Mouse (Mus musculus) heart, embryonic 12.5 days (tissue): ENCODE data around the gene Cep57l1. TPM values are rescaled to one million over a fixed set of nuclear protein-coding genes. Genes with fewer than 3 reads are reported as not detected.

Experiments used
- ATAC-seq: fragments of 200-750 bp; cut with Nextera tagmentation; 2 replicates; pipeline ENCODE4 v1.8.0; 2017; ENCODE audit warnings: moderate TSS enrichment, moderate library complexity; ENCODE audit not compliant: insufficient number of reproducible peaks, low FRiP score
- H3K27ac ChIP-seq: fragments of 300-500 bp; sonication (generic); 2 replicates; pipeline ENCODE4 v1.5.1; 2016; ENCODE audit warnings: mild to moderate bottlenecking, moderate library complexity; ENCODE audit not compliant: poor library complexity, severe bottlenecking
- H3K27me3 ChIP-seq: fragments of 300-500 bp; sonication (generic); replicated peaks from 2 replicates; pipeline ENCODE4 v1.6.1; 2016; ENCODE audit warnings: mild to moderate bottlenecking, moderate library complexity
- H3K36me3 ChIP-seq: fragments of 300-500 bp; sonication (generic); 2 replicates; pipeline ENCODE4 v1.6.1; 2016; ENCODE audit warnings: mild to moderate bottlenecking, moderate library complexity
- H3K4me1 ChIP-seq: fragments of 300-500 bp; sonication (generic); replicated peaks from 2 replicates; pipeline ENCODE4 v1.6.1; 2016; ENCODE audit warnings: mild to moderate bottlenecking
- H3K4me2 ChIP-seq: fragments of 300-500 bp; sonication (generic); 2 replicates; pipeline ENCODE4 v1.6.1; 2016; ENCODE audit warnings: mild to moderate bottlenecking, moderate library complexity
- H3K4me3 ChIP-seq: fragments of 300-500 bp; sonication (generic); 2 replicates; pipeline ENCODE4 v1.5.1; 2016; ENCODE audit warnings: mild to moderate bottlenecking
- H3K9ac ChIP-seq: fragments of 300-500 bp; sonication (generic); 2 replicates; pipeline ENCODE4 v1.6.1; 2016; ENCODE audit warnings: mild to moderate bottlenecking, moderate library complexity
- H3K9me3 ChIP-seq: fragments of 300-500 bp; sonication (generic); replicated peaks from 2 replicates; pipeline ENCODE4 v1.6.1; 2016; ENCODE audit warnings: mild to moderate bottlenecking, moderate library complexity
- WGBS: fragments of 180-500 bp; shearing (Covaris S2); methylation state at CpG from one replicate; pipeline ENCODE4 v1.1.7; 2016; 5-methylcytosine and 5-hydroxymethylcytosine counted together
- polyA plus RNA-seq: library from polyadenylated mRNA; unstranded; fragments of >200 nt; fragmentation: Nextera tagmentation; extraction: Ambion mirVana; gene quantifications from 2 replicates; pipeline ENCODE4 v1.2.1, GENCODE M21; 2016

Cep57l1 gene
- polyA plus RNA-seq, 1 experiment from 2014 or later: 21.8 TPM

DNA sequence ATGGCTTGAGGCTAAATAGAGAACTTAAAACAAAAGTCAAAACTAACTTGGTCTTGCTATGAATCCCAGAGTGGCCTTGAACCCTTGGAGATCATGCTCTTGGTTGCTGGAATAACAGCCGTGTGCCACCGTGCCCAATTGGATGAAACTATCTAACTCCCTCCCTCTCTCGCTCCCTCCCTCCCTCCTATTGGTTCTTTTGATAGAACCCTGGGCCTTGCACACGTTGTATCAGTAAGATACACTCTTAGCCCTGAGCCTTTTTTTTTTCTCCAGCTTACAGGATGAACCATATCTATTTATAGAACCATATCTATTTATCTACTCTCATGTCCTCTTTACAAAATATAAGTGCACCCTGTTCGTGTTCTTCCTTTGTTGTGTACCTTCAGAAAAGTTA is 6.8 kb upstream of the Cep57l1 start:
- Histone ChIP-seq H3K4me1 (peaks cover 28% of the 10 kb centered on the region), H3K27ac (no peak overlapping the region), H3K9me3 (no peaks in the 10 kb centered on the region), H3K27me3 (no peaks in the 10 kb centered on the region), H3K36me3 (no peaks in the 10 kb centered on the region), H3K4me2 (no peak overlapping the region), H3K4me3 (no peak overlapping the region), H3K9ac (no peak overlapping the region)
- ATAC-seq: no peak
- WGBS: 70% methylated on average over 5 of the region's 5 CpGs

GRCm38 (mm10) chr10:41814305-41814853 is 4.7 kb upstream of the Cep57l1 start:
- H3K9ac ChIP-seq: no peak overlapping the region
- 75% methylated on average over 6 of the region's 6 CpGs for WGBS
- H3K4me2 ChIP-seq: no peak overlapping the region
- peaks cover 28% of the 10 kb centered on the region for H3K4me1 ChIP-seq
- no peak overlapping the region for H3K4me3 ChIP-seq
- no peak overlapping the region for H3K27ac ChIP-seq
- no peaks in the 10 kb centered on the region for H3K27me3 ChIP-seq
- no peaks in the 10 kb centered on the region for H3K36me3 ChIP-seq
- no peaks in the 10 kb centered on the region for H3K9me3 ChIP-seq
- no peak for ATAC-seq

DNA sequence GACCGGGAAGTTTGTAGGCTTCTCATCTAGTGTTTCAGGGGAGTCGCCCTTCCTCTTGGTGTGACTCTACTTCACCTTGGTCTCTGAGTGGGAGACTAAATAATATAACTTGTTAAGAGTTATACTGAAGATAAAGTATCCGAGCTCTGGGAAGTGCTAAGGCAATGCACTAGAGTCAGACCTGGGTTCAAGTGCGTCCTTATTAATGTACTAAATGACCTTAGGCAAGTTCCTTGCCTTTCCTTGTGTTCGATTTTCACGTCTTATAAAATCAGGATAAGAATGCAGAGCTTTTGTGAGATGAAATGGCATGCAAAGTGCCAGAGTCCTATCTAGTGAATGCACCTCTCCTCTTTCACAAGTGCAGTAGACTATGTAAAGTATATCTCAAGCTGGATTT is 2.9 kb upstream of the Cep57l1 start:
- Histone ChIP-seq H3K9me3 (no peaks in the 10 kb centered on the region), H3K4me2 (peak overlapping the region; percentile 68), H3K4me1 (peaks cover 32% of the 10 kb centered on the region), H3K4me3 (peak overlapping the region; percentile 35), H3K27ac (no peak overlapping the region), H3K9ac (0 out of 2 replicates have a peak overlapping the region, but pooled peaks have one; percentile 24), H3K27me3 (no peaks in the 10 kb centered on the region), H3K36me3 (no peaks in the 10 kb centered on the region)
- WGBS: 70% methylated on average over 6 of the region's 6 CpGs
- no peak for ATAC-seq

GRCm38 (mm10) chr10:41810564-41811455 is 1.1 kb upstream of the Cep57l1 start:
- H3K27me3 ChIP-seq: no peaks in the 10 kb centered on the region
- peak overlapping the region; percentile 94 for H3K27ac ChIP-seq
- WGBS: under 1% methylated on average over 36 of the region's 36 CpGs
- peak overlapping the region; percentile 75 for H3K9ac ChIP-seq
- peak overlapping the region; percentile 65 for H3K4me3 ChIP-seq
- no peaks in the 10 kb centered on the region for H3K36me3 ChIP-seq
- peak overlapping the region; percentile 84 for H3K4me2 ChIP-seq
- H3K9me3 ChIP-seq: no peaks in the 10 kb centered on the region
- ATAC-seq: no peak
- H3K4me1 ChIP-seq: peaks cover 28% of the 10 kb centered on the region

DNA sequence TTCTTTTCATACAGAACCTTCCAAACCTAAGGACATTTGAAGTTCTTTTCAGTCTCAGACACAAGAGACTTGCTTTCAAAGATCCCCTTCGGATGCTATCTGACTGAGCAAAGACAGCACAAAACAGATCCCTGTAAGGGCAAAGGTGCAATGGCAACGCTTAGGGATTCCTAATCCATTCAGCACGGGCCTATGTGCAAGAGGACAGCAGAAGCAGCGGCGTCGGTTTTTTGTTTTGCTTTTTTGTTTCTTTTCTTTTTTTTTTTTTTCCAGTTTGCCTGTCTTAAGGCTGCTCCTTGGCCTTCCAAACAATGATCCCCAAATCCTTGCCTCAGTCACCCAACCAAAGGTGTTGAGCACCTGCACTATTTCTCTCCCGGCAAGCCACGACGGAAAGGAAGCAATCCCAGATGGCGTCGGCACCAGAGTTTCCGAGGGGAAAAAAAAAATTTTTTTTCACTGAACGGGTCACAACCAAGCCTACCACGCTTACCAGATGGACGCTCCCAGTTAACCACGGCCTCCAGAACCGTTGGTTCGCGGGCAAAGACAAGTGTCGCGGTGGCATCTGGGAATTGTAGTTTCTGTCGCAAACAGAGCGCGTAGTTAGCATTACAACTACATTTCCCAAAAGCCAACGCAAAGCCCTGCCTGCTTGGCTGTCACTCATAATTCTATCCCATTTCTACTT is 446 bp downstream of the Cep57l1 start:
- no peaks in the 10 kb centered on the region for H3K36me3 ChIP-seq
- H3K27ac ChIP-seq: peak overlapping the region; percentile 94
- no peaks in the 10 kb centered on the region for H3K9me3 ChIP-seq
- H3K27me3 ChIP-seq: no peaks in the 10 kb centered on the region
- peak overlapping the region; percentile 75 for H3K9ac ChIP-seq
- ATAC-seq: peak; percentile 82
- peak overlapping the region; percentile 84 for H3K4me2 ChIP-seq
- peaks cover 24% of the 10 kb centered on the region for H3K4me1 ChIP-seq
- 5% methylated on average over 25 of the region's 25 CpGs for WGBS
- peak overlapping the region; percentile 65 for H3K4me3 ChIP-seq

DNA sequence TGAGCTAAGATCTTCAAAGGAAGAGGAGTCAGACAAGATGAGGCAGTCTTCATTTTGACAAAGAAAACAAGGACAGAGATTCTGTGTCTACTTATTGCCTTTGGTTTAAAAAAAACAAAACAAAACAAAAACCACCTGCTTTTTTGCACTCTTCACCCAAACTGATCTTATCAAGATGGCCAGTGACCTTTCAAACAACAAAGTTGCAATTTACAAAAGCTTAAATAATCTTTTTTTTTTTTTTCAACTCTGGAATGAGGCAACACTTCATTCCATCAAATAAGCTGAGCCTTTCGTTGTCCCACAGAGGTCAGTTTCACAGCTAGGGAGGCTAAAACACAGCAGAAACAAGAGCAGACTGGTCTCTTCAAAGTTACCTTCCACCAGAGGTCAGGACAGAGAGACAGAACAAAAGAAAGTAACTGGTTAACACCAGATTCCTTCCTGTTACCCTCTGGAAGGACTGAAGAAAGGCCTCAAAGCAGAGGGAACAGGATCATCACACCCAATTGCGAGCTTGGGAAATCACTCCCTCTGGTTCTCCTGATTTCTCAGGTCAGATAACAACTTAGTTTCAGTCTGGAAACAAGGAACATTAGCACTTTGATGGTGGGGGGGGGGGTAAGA is 3.8 kb downstream of the Cep57l1 start:
- H3K9ac ChIP-seq: no peak overlapping the region
- H3K4me3 ChIP-seq: no peak overlapping the region
- 87% methylated on average over 2 of the region's 2 CpGs for WGBS
- H3K4me1 ChIP-seq: 0 out of 2 replicates have a peak, but pooled peaks cover 4% of the 10 kb centered on the region
- H3K27me3 ChIP-seq: no peaks in the 10 kb centered on the region
- H3K27ac ChIP-seq: no peak overlapping the region
- no peak for ATAC-seq
- peaks cover 21% of the 10 kb centered on the region for H3K36me3 ChIP-seq
- H3K9me3 ChIP-seq: 0 out of 2 replicates have a peak, but pooled peaks cover 4% of the 10 kb centered on the region
- no peak overlapping the region for H3K4me2 ChIP-seq

DNA sequence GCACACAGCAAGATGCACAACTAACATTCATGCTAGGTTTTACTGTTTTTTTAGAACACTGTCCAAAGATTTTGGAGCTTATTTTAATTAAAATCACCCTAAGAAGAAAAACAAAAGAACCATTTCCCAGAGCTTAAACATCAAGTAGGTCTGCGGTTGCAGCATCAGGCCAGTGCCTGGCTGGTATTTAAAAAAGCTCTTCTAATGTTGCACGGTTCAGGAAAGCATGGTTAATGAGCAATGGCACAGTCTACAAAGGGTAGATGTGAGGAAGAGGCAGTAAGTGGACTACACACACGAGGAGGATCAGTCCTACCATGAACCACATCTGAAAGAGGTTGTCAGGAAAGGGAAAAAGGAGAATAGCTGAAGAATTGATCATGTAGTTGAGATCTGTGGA is 5.0 kb downstream of the Cep57l1 start:
- Histone ChIP-seq H3K27me3 (no peaks in the 10 kb centered on the region), H3K27ac (no peak overlapping the region), H3K9me3 (0 out of 2 replicates have a peak, but pooled peaks cover 6% of the 10 kb centered on the region), H3K9ac (no peak overlapping the region), H3K4me3 (no peak overlapping the region), H3K4me1 (0 out of 2 replicates have a peak, but pooled peaks cover 4% of the 10 kb centered on the region), H3K36me3 (peaks cover 32% of the 10 kb centered on the region), H3K4me2 (no peak overlapping the region)
- ATAC-seq: no peak
- WGBS: 90% methylated on average over 3 of the region's 3 CpGs

DNA sequence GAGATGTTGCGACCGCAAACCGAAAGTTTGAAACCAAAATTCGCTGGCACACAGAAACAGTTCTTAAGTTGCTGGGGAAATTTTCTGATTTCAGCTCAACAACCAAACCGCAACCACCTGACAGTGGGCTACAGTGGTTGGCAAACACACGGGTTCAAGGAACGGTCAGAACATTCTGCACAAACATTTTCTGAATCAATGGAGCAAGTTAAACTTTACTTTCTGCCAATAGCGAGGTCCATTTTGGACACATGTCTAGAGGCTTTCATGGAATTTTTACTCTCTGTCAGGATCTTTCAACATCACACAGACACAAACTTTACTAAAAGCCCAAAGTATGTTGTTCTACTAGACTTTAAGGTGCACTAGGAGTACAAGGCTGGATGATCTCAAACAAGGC is 6.2 kb downstream of the Cep57l1 start:
- Histone ChIP-seq H3K9ac (no peak overlapping the region), H3K4me2 (no peak overlapping the region), H3K27me3 (no peaks in the 10 kb centered on the region), H3K9me3 (0 out of 2 replicates have a peak, but pooled peaks cover 6% of the 10 kb centered on the region), H3K4me3 (no peak overlapping the region), H3K36me3 (peaks cover 39% of the 10 kb centered on the region), H3K27ac (no peak overlapping the region), H3K4me1 (0 out of 2 replicates have a peak, but pooled peaks cover 2% of the 10 kb centered on the region)
- 94% methylated on average over 8 of the region's 8 CpGs for WGBS
- ATAC-seq: no peak

GRCm38 (mm10) chr10:41797253-41797652 is 12.4 kb downstream of the Cep57l1 start:
- Histone ChIP-seq H3K9ac (no peak overlapping the region), H3K27ac (no peak overlapping the region), H3K9me3 (peaks cover 5% of the 10 kb centered on the region; the same call in 1 of the 2 replicates), H3K4me1 (no peaks in the 10 kb centered on the region), H3K4me3 (no peak overlapping the region), H3K27me3 (no peaks in the 10 kb centered on the region), H3K36me3 (peaks cover 54% of the 10 kb centered on the region), H3K4me2 (no peak overlapping the region)
- ATAC-seq: no peak
- 93% methylated on average over 8 of the region's 8 CpGs for WGBS

GRCm38 (mm10) chr10:41792375-41792774 is 17.3 kb downstream of the Cep57l1 start:
- peaks cover 11% of the 10 kb centered on the region for H3K36me3 ChIP-seq
- no peak overlapping the region for H3K4me2 ChIP-seq
- H3K9me3 ChIP-seq: peaks cover 6% of the 10 kb centered on the region; the same call in 1 of the 2 replicates
- ATAC-seq: no peak
- no peaks in the 10 kb centered on the region for H3K27me3 ChIP-seq
- no peak overlapping the region for H3K27ac ChIP-seq
- no peak overlapping the region for H3K9ac ChIP-seq
- no peak overlapping the region for H3K4me3 ChIP-seq
- H3K4me1 ChIP-seq: no peaks in the 10 kb centered on the region
- 92% methylated on average over 6 of the region's 6 CpGs for WGBS
